Mouse (Mus musculus) hindbrain, embryonic 14.5 days (tissue): Measurements from ENCODE around the gene Ndc80. TPM values are rescaled to one million over a fixed set of nuclear protein-coding genes. Genes with fewer than 3 reads are reported as not detected.
A peak's percentile ranks its signal among the peaks of the same experiment; 100 is the strongest.

Experiments used
- ATAC-seq: fragments of 200-750 bp; cut with Nextera tagmentation; 2 replicates; pipeline ENCODE4 v1.8.0; 2017; ENCODE audit warnings: moderate number of reproducible peaks, mild to moderate bottlenecking, moderate TSS enrichment, moderate library complexity; ENCODE audit not compliant: low FRiP score
- DNase-seq: peaks from one replicate; pipeline ENCODE4 v3.0.0-alpha.2; 2015; ENCODE audit warnings: low spot score
- H3K27ac ChIP-seq: fragments of 300-500 bp; sonication (generic); 2 replicates; pipeline ENCODE4 v1.5.1; 2014; ENCODE audit warnings: mild to moderate bottlenecking, moderate library complexity
- H3K27me3 ChIP-seq: fragments of 300-500 bp; sonication (generic); 2 replicates; pipeline ENCODE4 v1.6.1; 2014; ENCODE audit warnings: mild to moderate bottlenecking, low read length, mixed read lengths; ENCODE audit not compliant: control insufficient read depth, insufficient read depth
- H3K36me3 ChIP-seq: fragments of 300-500 bp; sonication (generic); replicated peaks from 2 replicates; pipeline ENCODE4 v1.6.1; 2014; ENCODE audit not compliant: control insufficient read depth, insufficient read depth
- H3K4me1 ChIP-seq: fragments of 300-500 bp; sonication (generic); replicated peaks from 2 replicates; pipeline ENCODE4 v1.6.1; 2014; ENCODE audit warnings: antibody characterized with exemption, low read length, mixed read lengths; ENCODE audit not compliant: control insufficient read depth, insufficient read depth
- H3K4me2 ChIP-seq: fragments of 300-500 bp; sonication (generic); replicated peaks from 2 replicates; pipeline ENCODE4 v1.6.1; 2014; ENCODE audit warnings: mild to moderate bottlenecking, moderate library complexity
- H3K4me3 ChIP-seq: fragments of 300-500 bp; sonication (generic); replicated peaks from 2 replicates; pipeline ENCODE4 v1.5.1; 2014; ENCODE audit warnings: mild to moderate bottlenecking, low read length
- H3K9ac ChIP-seq: fragments of 300-500 bp; sonication (generic); 2 replicates; pipeline ENCODE4 v1.6.1; 2014
- H3K9me3 ChIP-seq: fragments of 300-500 bp; sonication (generic); 2 replicates; pipeline ENCODE4 v1.6.1; 2016; ENCODE audit warnings: low read length; ENCODE audit not compliant: control insufficient read depth
- WGBS: fragments of 180-500 bp; shearing (Covaris S2); extraction: QIAGEN DNeasy Blood & Tissue Kit; methylation state at CpG from one replicate; pipeline ENCODE4 v1.1.7; 2014; 5-methylcytosine and 5-hydroxymethylcytosine counted together
- polyA plus RNA-seq: library from polyadenylated mRNA; unstranded; fragments of >200 nt; fragmentation: Nextera tagmentation; extraction: Ambion mirVana; gene quantifications from 2 replicates; pipeline ENCODE4 v1.2.1, GENCODE M21; 2014

Ndc80 gene
- polyA plus RNA-seq, 1 experiment from 2014 or later, result 5.8 TPM

DNA sequence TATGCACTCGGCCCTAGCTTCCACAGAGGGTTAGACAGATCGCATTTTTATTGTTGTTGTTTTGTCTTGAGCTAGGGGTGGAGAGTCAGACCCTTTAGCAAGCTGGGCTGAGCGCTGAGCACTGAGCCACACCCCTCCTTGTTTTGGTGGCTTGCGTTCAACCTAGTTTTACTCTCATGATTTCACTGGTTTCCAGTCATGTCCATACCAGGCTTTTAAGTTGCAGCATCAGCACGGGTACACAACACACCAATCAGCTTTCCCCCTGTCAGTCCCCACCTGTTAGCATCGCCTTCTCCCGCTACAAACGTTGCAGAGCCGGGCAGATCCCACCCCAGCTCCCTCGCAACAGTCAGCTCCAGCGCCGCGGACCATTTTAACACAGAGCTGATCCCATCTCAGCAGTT, 352 bp downstream of the Ndc80 start:
- ATAC-seq, result 0 out of 2 replicates have a peak, but pooled peaks have one; percentile 1
- WGBS, result under 1% methylated on average over 13 of the region's 13 CpGs
- no peaks in the 10 kb centered on the region; the same call in 1 of the 2 replicates for H3K4me1 ChIP-seq

GRCm38 (mm10) chr17:71510297-71510696, 16.4 kb downstream of the Ndc80 start:
- Histone ChIP-seq H3K9me3 (no peaks in the 10 kb centered on the region), H3K4me3 (no peak overlapping the region), H3K9ac (no peak overlapping the region), H3K36me3 (peaks cover 9% of the 10 kb centered on the region; the same call in 1 of the 2 replicates), H3K4me1 (no peaks in the 10 kb centered on the region), H3K27me3 (no peaks in the 10 kb centered on the region), H3K27ac (no peak overlapping the region), H3K4me2 (no peak overlapping the region)
- WGBS, result 95% methylated on average over 11 of the region's 11 CpGs
- DNase-seq (no peak), ATAC-seq (no peak)

More for the DNA sequence above, 352 bp downstream of the Ndc80 start:
- H3K9me3 ChIP-seq, result no peaks in the 10 kb centered on the region
- no peak for DNase-seq
- H3K4me2 ChIP-seq, result peak overlapping the region; percentile 70
- peak overlapping the region; percentile 70 for H3K9ac ChIP-seq
- H3K27ac ChIP-seq, result no peak overlapping the region
- no peaks in the 10 kb centered on the region for H3K36me3 ChIP-seq
- H3K27me3 ChIP-seq, result no peaks in the 10 kb centered on the region
- H3K4me3 ChIP-seq, result peak overlapping the region; percentile 49

DNA sequence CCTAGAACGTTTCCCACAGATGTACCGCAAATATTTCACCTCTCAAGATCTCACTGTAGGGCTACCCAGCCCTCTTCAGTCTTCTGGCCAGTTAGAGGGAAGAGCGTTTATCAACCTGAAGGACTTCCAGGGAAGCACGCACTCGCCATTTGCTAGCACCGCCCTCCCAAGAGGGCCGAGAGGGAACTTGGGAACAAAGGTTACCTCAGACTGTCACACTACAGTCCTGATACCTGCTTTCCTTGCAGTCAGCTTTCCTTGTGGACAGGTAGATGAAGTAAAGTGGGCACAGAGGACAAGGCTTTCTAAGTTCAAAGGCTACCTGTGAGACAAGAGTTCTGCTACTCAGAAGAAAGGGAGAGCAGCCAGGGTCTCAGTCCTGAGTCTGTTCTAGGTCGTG, 19.8 kb downstream of the Ndc80 start:
- H3K4me1 ChIP-seq, result no peaks in the 10 kb centered on the region
- no peaks in the 10 kb centered on the region for H3K27me3 ChIP-seq
- no peak overlapping the region for H3K9ac ChIP-seq
- H3K9me3 ChIP-seq, result no peaks in the 10 kb centered on the region
- ATAC-seq (no peak), DNase-seq (no peak)
- no peak overlapping the region for H3K27ac ChIP-seq
- no peak overlapping the region for H3K4me3 ChIP-seq
- no peak overlapping the region for H3K4me2 ChIP-seq
- H3K36me3 ChIP-seq, result peaks cover 9% of the 10 kb centered on the region
- WGBS, result 93% methylated on average over 8 of the region's 8 CpGs

GRCm38 (mm10) chr17:71495784-71496183, 30.9 kb downstream of the Ndc80 start:
- Histone ChIP-seq H3K4me3 (no peak overlapping the region), H3K27me3 (no peaks in the 10 kb centered on the region), H3K36me3 (no peaks in the 10 kb centered on the region; the same call in 1 of the 2 replicates), H3K9me3 (no peaks in the 10 kb centered on the region), H3K27ac (no peak overlapping the region), H3K4me2 (no peak overlapping the region), H3K9ac (no peak overlapping the region), H3K4me1 (no peaks in the 10 kb centered on the region)
- no peak for DNase-seq
- no peak for ATAC-seq
- WGBS, result 94% methylated on average over 4 of the region's 4 CpGs

DNA sequence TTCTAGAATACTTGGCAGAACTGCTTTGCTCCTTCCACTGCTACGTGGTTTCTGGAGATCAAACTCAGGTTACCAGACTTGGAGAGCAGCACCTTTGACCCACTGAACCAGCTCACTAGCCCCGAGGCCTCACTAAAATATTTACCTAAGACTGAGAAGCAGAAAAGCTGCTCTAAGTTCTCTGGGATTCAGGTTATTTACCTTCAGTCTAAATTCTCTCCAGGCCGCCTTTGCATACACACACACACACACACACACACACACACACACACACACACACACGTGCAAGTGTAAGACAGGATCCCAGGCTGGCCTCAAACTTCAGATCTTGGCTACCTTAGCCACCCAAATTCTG, 35.3 kb downstream of the Ndc80 start:
- DNase-seq, result no peak
- Histone ChIP-seq H3K27ac (no peak overlapping the region), H3K36me3 (no peaks in the 10 kb centered on the region), H3K4me2 (no peak overlapping the region), H3K4me1 (no peaks in the 10 kb centered on the region), H3K9me3 (no peaks in the 10 kb centered on the region), H3K9ac (no peak overlapping the region), H3K4me3 (no peak overlapping the region), H3K27me3 (no peaks in the 10 kb centered on the region)
- WGBS, result 83% methylated on average over 4 of the region's 4 CpGs
- ATAC-seq, result no peak

GRCm38 (mm10) chr17:71490666-71491331, 35.9 kb downstream of the Ndc80 start:
- no peak for ATAC-seq

GRCm38 (mm10) chr17:71489703-71490461, 36.8 kb downstream of the Ndc80 start:
- Histone ChIP-seq H3K9me3 (no peaks in the 10 kb centered on the region), H3K4me2 (no peak overlapping the region), H3K9ac (no peak overlapping the region), H3K36me3 (no peaks in the 10 kb centered on the region), H3K4me1 (no peaks in the 10 kb centered on the region), H3K27ac (no peak overlapping the region), H3K4me3 (no peak overlapping the region), H3K27me3 (no peaks in the 10 kb centered on the region)
- DNase-seq, result no peak
- ATAC-seq, result no peak
- 83% methylated on average over 9 of the region's 9 CpGs for WGBS

More at GRCm38 (mm10) chr17:71490666-71491331, 35.9 kb downstream of the Ndc80 start:
- no peaks in the 10 kb centered on the region for H3K9me3 ChIP-seq
- H3K4me1 ChIP-seq, result no peaks in the 10 kb centered on the region
- no peak overlapping the region for H3K4me2 ChIP-seq
- no peak overlapping the region for H3K9ac ChIP-seq
- DNase-seq, result no peak
- no peak overlapping the region for H3K27ac ChIP-seq
- H3K4me3 ChIP-seq, result no peak overlapping the region
- H3K36me3 ChIP-seq, result no peaks in the 10 kb centered on the region
- 84% methylated on average over 9 of the region's 9 CpGs for WGBS
- no peaks in the 10 kb centered on the region for H3K27me3 ChIP-seq

- Histone ChIP-seq H3K9me3 (no peaks in the 10 kb centered on the region), H3K4me1 (no peaks in the 10 kb centered on the region), H3K4me3 (no peak overlapping the region), H3K9ac (no peak overlapping the region), H3K27ac (no peak overlapping the region), H3K4me2 (no peak overlapping the region), H3K27me3 (no peaks in the 10 kb centered on the region), H3K36me3 (no peaks in the 10 kb centered on the region)
- ATAC-seq (no peak), DNase-seq (no peak)
- WGBS, result 58% methylated on average over 8 of the region's 8 CpGs
Observed at GRCm38 (mm10) chr17:71486231-71486851, 40.3 kb downstream of the Ndc80 start.

DNA sequence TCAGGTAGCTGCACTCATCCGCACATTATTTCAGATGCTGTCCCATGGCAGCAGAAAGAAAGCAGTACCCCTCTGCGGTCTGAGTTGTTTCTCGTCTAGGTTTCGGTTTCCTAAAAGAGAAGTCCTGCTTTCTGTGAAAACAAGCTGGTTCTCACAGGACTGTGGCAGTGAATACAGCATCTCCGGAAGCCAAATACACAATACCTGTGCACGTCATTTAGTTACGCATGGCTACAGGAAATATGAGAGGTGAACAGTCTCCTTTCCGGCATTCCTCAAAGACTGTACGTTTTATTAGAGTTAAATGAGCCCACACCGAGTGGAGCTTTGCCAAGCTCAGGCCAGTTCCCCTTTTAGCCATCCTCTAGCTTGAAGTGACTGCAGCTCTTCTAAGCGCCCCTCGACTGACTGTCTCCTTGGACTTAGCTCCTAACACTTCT, 40.8 kb downstream of the Ndc80 start:
- WGBS, result 66% methylated on average over 12 of the region's 12 CpGs
- no peaks in the 10 kb centered on the region for H3K36me3 ChIP-seq
- no peaks in the 10 kb centered on the region for H3K4me1 ChIP-seq
- peak overlapping the region; percentile 17; the same call in 1 of the 2 replicates for H3K4me2 ChIP-seq
- no peak for ATAC-seq
- no peak overlapping the region for H3K27ac ChIP-seq
- no peaks in the 10 kb centered on the region for H3K9me3 ChIP-seq
- no peak overlapping the region for H3K4me3 ChIP-seq
- peak overlapping the region; percentile 13; the same call in 1 of the 2 replicates for H3K9ac ChIP-seq
- no peak for DNase-seq
- no peaks in the 10 kb centered on the region for H3K27me3 ChIP-seq
